Mouse (Mus musculus): ENCODE measurements around the gene Bex4. TPM values are rescaled to one million over a fixed set of nuclear protein-coding genes. Genes with fewer than 3 reads are reported as not detected.
A peak's percentile ranks its signal among the peaks of the same experiment; 100 is the strongest.
"Not testable (repeated sequence)": the region's sequence is repeated elsewhere in the genome, so short reads cannot be mapped to it uniquely, and the experiment has no call there.

Bex4 gene
- polyA plus RNA-seq, 1 experiment from 2014 or later: 102 TPM

DNA sequence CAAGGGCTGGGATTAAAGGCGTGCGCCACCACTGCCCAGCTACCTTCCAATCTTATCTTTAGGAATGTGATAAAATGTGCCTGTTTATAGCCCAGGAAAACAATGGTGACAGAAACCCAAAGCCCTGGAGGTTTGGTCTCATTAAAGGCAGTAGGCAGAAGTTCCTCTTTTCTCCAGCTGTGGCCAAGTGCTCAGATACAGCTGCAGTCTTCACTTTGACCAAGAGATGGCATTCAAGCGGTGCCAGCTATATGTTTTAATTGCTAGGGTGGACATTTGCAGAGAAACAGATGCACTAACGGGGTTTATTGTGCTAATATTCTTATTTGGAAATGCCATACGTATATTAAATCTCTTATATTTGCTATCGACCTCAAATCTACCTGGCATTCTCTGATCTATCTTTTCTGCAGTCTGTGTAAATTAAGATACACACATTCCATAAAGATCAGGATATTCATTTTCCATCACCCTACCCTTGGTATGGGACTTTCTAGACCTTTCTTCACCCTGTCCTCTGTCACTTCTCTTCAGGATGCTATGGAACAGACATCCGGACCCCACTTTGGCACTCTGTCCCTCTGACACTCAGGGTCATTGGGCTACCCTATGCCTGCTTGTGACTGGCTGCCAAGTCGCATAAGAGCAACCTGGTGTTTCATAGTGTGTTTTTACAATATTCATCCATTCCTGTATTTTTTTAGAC lies 11.6 kb upstream of the Bex4 start:
- ATAC-seq (ENCODE audit: low FRiP score): no peak
- no peaks in the 10 kb centered on the region for H3K4me1 ChIP-seq (ENCODE audit: control insufficient read depth, insufficient read depth, low read length)
- H3K27me3 ChIP-seq (ENCODE audit: control insufficient read depth, insufficient read depth, low read length): no peaks in the 10 kb centered on the region
- DNase-seq (ENCODE audit: low spot score, missing footprints): no peak
- H3K4me3 ChIP-seq (ENCODE audit: low read depth, low read length): no peak overlapping the region
- no peaks in the 10 kb centered on the region for H3K9me3 ChIP-seq (ENCODE audit: control insufficient read depth, low read length)
- H3K9ac ChIP-seq (ENCODE audit: low read length): no peak overlapping the region
- H3K36me3 ChIP-seq (ENCODE audit: control insufficient read depth, insufficient read depth, low read length): no peaks in the 10 kb centered on the region
- 66% methylated on average over 8 of the region's 8 CpGs for whole genome bisulfite sequencing
- H3K4me2 ChIP-seq: no peak overlapping the region
- no peak overlapping the region for H3K27ac ChIP-seq (ENCODE audit: low read depth, low read length)

DNA sequence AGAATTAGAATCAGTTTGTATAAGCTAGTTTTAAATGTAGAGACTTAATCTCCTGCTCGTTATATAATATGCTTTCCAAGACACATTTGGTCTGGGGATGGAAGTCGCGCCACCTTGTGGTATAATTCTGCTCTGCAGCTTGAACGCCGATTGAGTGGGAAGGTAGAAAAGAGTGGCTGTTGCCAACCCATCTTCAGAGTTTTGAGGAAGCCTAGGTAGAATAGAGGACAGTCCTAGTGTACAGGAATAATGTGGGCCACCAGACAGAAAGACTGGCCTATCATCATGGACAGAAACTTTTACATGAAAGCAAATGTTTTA lies 11.1 kb upstream of the Bex4 start:
- no peaks in the 10 kb centered on the region for H3K9me3 ChIP-seq (ENCODE audit: control insufficient read depth, low read length)
- peak; percentile 95 for DNase-seq (ENCODE audit: low spot score, missing footprints)
- H3K4me1 ChIP-seq (ENCODE audit: control insufficient read depth, insufficient read depth, low read length): no peaks in the 10 kb centered on the region
- no peak overlapping the region for H3K4me2 ChIP-seq
- no peak overlapping the region for H3K27ac ChIP-seq (ENCODE audit: low read depth, low read length)
- ATAC-seq (ENCODE audit: low FRiP score): no peak
- no peaks in the 10 kb centered on the region for H3K36me3 ChIP-seq (ENCODE audit: control insufficient read depth, insufficient read depth, low read length)
- no peak overlapping the region for H3K4me3 ChIP-seq (ENCODE audit: low read depth, low read length)
- H3K9ac ChIP-seq (ENCODE audit: low read length): no peak overlapping the region
- H3K27me3 ChIP-seq (ENCODE audit: control insufficient read depth, insufficient read depth, low read length): no peaks in the 10 kb centered on the region
- 16% methylated on average over 5 of the region's 5 CpGs for WGBS

DNA sequence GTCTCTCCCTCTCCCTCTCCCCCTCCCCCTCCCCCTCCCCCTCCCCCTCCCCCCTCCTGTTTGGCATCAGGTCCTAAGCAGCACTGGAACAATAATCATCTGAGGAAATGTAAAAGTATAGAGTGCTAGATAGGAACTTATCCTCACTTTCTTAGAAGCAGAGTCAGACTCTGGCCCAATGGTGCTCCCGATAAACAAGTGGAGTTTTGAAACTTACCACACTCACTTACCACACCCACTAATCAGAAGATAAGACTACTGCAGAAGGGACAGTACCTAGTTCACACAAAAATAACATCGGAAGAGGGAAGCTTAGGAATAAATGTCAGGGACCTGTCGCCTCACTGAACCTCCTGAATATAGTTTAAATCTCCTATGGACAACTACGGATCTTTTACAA lies 3.2 kb upstream of the Bex4 start:
- Histone ChIP-seq H3K4me1 (ENCODE audit: control insufficient read depth, insufficient read depth, low read length) (no peaks in the 10 kb centered on the region), H3K36me3 (ENCODE audit: control insufficient read depth, insufficient read depth, low read length) (no peaks in the 10 kb centered on the region), H3K4me3 (ENCODE audit: low read depth, low read length) (no peak overlapping the region), H3K27me3 (ENCODE audit: control insufficient read depth, insufficient read depth, low read length) (no peaks in the 10 kb centered on the region), H3K9me3 (ENCODE audit: control insufficient read depth, low read length) (no peaks in the 10 kb centered on the region), H3K9ac (ENCODE audit: low read length) (no peak overlapping the region), H3K27ac (ENCODE audit: low read depth, low read length) (no peak overlapping the region), H3K4me2 (no peak overlapping the region)
- DNase-seq (ENCODE audit: low spot score, missing footprints): no peak
- no peak for ATAC-seq (ENCODE audit: low FRiP score)
- 87% methylated on average over 4 of the region's 4 CpGs for WGBS

DNA sequence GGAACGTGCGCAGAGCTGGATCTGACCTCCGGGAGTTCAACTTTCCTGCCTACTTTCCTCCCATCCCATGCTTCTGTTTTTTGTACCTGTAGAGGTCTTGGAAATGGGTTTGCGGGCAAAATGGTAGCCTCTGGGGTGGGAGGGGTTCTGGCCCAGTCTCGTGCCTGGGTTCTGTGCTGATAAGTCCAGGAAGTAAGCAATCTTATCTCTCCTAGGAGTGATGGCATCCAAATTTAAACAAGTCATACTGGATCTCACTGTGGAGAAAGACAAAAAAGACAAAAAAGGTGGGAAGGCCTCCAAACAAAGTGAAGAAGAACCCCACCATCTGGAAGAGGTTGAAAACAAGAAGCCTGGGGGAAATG lies 826 bp downstream of the Bex4 start:
- 25% methylated on average over 5 of the region's 5 CpGs for WGBS
- Histone ChIP-seq H3K4me2 (peak overlapping the region; percentile 41), H3K4me3 (ENCODE audit: low read depth, low read length) (peak overlapping the region; percentile 34), H3K9ac (ENCODE audit: low read length) (peak overlapping the region; percentile 27; the same call in 1 of the 2 replicates)
- H3K27ac ChIP-seq (ENCODE audit: low read depth, low read length); ATAC-seq (ENCODE audit: low FRiP score); H3K27me3 ChIP-seq (ENCODE audit: control insufficient read depth, insufficient read depth, low read length); H3K36me3 ChIP-seq (ENCODE audit: control insufficient read depth, insufficient read depth, low read length); DNase-seq (ENCODE audit: low spot score, missing footprints); H3K9me3 ChIP-seq (ENCODE audit: control insufficient read depth, low read length); H3K4me1 ChIP-seq (ENCODE audit: control insufficient read depth, insufficient read depth, low read length): not testable (repeated sequence)

DNA sequence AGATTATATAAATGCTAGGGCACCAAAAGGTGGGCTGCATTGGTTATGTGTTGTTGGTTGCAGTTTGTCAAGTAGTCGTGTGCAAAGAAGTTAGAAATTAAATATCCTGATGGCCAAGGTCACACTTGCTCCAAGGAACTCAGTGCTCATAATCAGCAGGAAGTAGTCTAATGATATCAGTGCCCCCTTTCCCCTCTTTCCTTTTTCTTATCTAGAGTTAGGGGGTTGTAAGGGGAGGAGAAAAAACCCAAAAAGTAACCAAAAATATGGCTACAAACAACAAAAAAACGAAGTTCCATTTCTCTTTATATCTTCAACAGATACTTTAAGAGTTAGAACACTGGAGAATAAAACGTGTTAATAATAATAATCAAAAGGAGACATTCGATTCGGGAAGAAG lies 2.6 kb downstream of the Bex4 start:
- Histone ChIP-seq H3K4me2 (no peak overlapping the region), H3K36me3 (ENCODE audit: control insufficient read depth, insufficient read depth, low read length) (no peaks in the 10 kb centered on the region), H3K9ac (ENCODE audit: low read length) (no peak overlapping the region), H3K4me1 (ENCODE audit: control insufficient read depth, insufficient read depth, low read length) (no peaks in the 10 kb centered on the region), H3K9me3 (ENCODE audit: control insufficient read depth, low read length) (no peaks in the 10 kb centered on the region), H3K27ac (ENCODE audit: low read depth, low read length) (no peak overlapping the region), H3K27me3 (ENCODE audit: control insufficient read depth, insufficient read depth, low read length) (no peaks in the 10 kb centered on the region), H3K4me3 (ENCODE audit: low read depth, low read length) (no peak overlapping the region)
- 82% methylated on average over 5 of the region's 5 CpGs for WGBS
- DNase-seq (ENCODE audit: low spot score, missing footprints) (no peak), ATAC-seq (ENCODE audit: low FRiP score) (no peak)

DNA sequence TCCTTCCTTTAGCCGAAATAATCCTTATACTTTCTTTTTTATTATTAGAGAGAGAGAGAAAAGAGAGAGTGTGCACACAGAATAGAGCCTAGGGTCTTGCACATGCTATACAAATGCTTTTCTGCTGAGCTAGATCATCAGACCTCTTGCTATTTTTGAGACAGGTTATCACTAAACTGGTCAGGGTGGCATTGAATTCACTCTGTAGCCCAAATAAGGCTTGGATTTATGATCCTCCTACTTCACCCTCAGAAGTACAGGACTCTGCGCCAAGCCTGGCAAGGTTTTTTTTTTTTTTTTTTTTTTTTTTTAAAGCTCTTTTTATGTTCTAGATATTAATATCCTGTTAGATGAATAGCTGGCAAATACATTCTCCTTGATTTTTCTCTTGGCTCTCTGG lies 4.9 kb downstream of the Bex4 start:
- Histone ChIP-seq H3K27me3 (ENCODE audit: control insufficient read depth, insufficient read depth, low read length) (no peaks in the 10 kb centered on the region), H3K9me3 (ENCODE audit: control insufficient read depth, low read length) (no peaks in the 10 kb centered on the region), H3K9ac (ENCODE audit: low read length) (no peak overlapping the region), H3K27ac (ENCODE audit: low read depth, low read length) (no peak overlapping the region), H3K36me3 (ENCODE audit: control insufficient read depth, insufficient read depth, low read length) (no peaks in the 10 kb centered on the region), H3K4me2 (no peak overlapping the region), H3K4me1 (ENCODE audit: control insufficient read depth, insufficient read depth, low read length) (no peaks in the 10 kb centered on the region), H3K4me3 (ENCODE audit: low read depth, low read length) (no peak overlapping the region)
- DNase-seq (ENCODE audit: low spot score, missing footprints) (no peak), ATAC-seq (ENCODE audit: low FRiP score) (no peak)
- WGBS: 95% methylated on average over 2 of the region's 2 CpGs

DNA sequence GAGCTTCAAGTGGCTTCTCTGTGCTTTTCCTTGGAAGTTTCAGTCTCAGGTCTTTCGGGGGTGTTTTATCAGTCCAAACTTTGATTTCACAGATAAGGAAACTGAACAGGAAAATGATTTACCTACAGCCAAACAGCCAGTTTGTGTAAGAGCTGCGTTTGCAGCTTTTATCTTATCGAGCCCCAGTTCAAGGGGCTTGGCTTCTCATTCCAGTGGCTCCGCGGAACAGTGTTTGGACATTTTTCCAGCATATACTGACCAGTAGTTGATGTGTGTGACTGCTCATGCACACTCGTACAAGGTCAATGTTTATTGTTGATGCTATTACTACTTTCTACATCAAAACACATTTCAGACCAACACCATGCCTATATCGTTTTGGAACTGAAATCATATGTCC lies 5.4 kb downstream of the Bex4 start:
- no peaks in the 10 kb centered on the region for H3K9me3 ChIP-seq (ENCODE audit: control insufficient read depth, low read length)
- H3K27me3 ChIP-seq (ENCODE audit: control insufficient read depth, insufficient read depth, low read length): no peaks in the 10 kb centered on the region
- no peaks in the 10 kb centered on the region for H3K36me3 ChIP-seq (ENCODE audit: control insufficient read depth, insufficient read depth, low read length)
- no peak for DNase-seq (ENCODE audit: low spot score, missing footprints)
- H3K4me1 ChIP-seq (ENCODE audit: control insufficient read depth, insufficient read depth, low read length): no peaks in the 10 kb centered on the region
- no peak overlapping the region for H3K27ac ChIP-seq (ENCODE audit: low read depth, low read length)
- 80% methylated on average over 7 of the region's 7 CpGs for WGBS
- H3K4me3 ChIP-seq (ENCODE audit: low read depth, low read length): no peak overlapping the region
- H3K9ac ChIP-seq (ENCODE audit: low read length): no peak overlapping the region
- ATAC-seq (ENCODE audit: low FRiP score): no peak
- no peak overlapping the region for H3K4me2 ChIP-seq

DNA sequence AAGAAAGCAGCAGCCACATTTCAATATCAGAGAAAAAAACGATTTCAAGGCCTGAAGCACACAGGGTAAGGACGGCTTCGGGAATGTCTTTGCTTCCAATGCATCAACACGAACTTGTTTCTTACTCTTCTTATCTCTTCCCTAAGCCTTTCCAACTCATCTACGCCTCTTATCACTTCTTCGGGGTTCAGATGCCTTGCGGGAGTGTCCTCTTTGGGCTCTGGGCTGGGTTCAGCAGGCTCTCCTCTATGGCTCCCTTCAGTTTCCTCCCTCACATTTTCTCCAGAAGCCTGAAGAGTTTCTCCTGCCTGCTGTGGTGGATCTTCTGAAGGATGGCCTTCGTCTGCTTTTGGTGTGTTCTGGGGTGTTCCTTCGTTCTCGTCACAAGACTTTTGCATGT lies 31.8 kb downstream of the Bex4 start:
- Histone ChIP-seq H3K4me1 (ENCODE audit: control insufficient read depth, insufficient read depth, low read length) (no peaks in the 10 kb centered on the region; the same call in 1 of the 2 replicates), H3K4me2 (peak overlapping the region; percentile 45), H3K36me3 (ENCODE audit: control insufficient read depth, insufficient read depth, low read length) (no peaks in the 10 kb centered on the region), H3K9ac (ENCODE audit: low read length) (peak overlapping the region; percentile 20; the same call in 1 of the 2 replicates), H3K4me3 (ENCODE audit: low read depth, low read length) (peak overlapping the region; percentile 49), H3K27ac (ENCODE audit: low read depth, low read length) (no peak overlapping the region), H3K9me3 (ENCODE audit: control insufficient read depth, low read length) (no peaks in the 10 kb centered on the region), H3K27me3 (ENCODE audit: control insufficient read depth, insufficient read depth, low read length) (no peaks in the 10 kb centered on the region)
- 65% methylated on average over 10 of the region's 10 CpGs for WGBS
- ATAC-seq (ENCODE audit: low FRiP score) (no peak), DNase-seq (ENCODE audit: low spot score, missing footprints) (no peak)

DNA sequence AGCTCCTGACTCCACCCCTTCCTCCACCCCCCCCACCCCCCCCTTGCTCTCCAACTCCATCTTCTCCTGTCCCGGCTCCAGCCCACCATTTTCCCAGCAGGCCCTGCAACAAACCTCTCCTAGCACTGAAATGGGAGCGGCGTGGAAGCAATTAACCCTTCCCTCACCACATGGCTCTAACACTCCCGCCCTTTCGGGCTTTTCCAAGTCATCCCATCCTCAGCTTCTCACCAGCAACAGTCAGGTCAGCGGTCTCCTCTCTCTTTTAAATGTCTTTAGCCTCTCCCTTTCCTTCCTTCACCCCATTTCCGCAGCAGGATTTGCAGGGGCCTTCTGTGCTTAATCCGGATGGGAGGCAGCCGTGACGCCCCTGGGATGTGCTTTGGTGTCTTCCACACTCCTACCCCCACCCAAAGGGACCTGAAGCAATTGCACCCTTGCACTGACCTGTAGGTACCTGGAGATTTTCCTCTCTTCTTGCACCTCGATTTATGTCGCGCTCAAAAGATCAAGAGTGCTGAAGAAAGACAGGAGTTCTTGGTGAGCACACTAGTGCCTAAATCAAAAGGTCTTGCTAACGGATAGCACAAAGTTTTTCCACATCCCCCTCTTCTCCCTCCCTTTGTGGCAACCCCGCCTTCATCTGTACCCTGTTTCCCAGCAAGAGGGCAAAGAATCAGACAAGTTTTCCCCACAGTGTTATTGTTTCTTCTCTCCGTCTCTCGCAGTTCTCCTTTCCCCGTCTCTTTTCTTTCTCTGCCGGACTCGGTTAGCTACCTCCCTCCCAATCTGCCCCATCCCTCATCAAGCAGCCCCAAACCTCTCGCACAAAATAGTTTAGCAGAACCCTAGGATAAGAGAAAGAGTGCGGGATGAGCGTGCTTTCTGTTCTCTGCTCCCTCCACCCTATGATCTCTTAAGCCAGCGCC lies 32.7 kb downstream of the Bex4 start:
- 16% methylated on average over 24 of the region's 24 CpGs for WGBS
- ATAC-seq (ENCODE audit: low FRiP score): peak; percentile 70

More for the DNA sequence above, 32.7 kb downstream of the Bex4 start:
- Histone ChIP-seq H3K27me3 (ENCODE audit: control insufficient read depth, insufficient read depth, low read length) (no peaks in the 10 kb centered on the region), H3K9me3 (ENCODE audit: control insufficient read depth, low read length) (no peaks in the 10 kb centered on the region), H3K9ac (ENCODE audit: low read length) (peak overlapping the region; percentile 60), H3K4me2 (peak overlapping the region; percentile 45), H3K36me3 (ENCODE audit: control insufficient read depth, insufficient read depth, low read length) (no peaks in the 10 kb centered on the region), H3K27ac (ENCODE audit: low read depth, low read length) (peak overlapping the region; percentile 45), H3K4me1 (ENCODE audit: control insufficient read depth, insufficient read depth, low read length) (no peaks in the 10 kb centered on the region; the same call in 1 of the 2 replicates), H3K4me3 (ENCODE audit: low read depth, low read length) (peak overlapping the region; percentile 49)
- peak; percentile 95 for DNase-seq (ENCODE audit: low spot score, missing footprints)

Data from midbrain, embryonic 11.5 days (tissue).